Mouse (Mus musculus) frontal cortex, postnatal 14 days (tissue): ENCODE measurements around the gene 4930407I10Rik.

Source experiments
- DNase-seq, 2 experiments: peaks; one replicate each; pipeline ENCODE4 v3.0.0; 2022; ENCODE audit warnings: low spot score in 2 of 2

The 4930407I10Rik gene

GRCm38 (mm10) chr15:82052544-82052943, 6.4 kb upstream of the 4930407I10Rik start:
- DNase-seq = no peak

GRCm38 (mm10) chr15:82063909-82064308, 5.0 kb downstream of the 4930407I10Rik start:
- DNase-seq = no peak

GRCm38 (mm10) chr15:82065511-82065910, 6.6 kb downstream of the 4930407I10Rik start:
- DNase-seq = peak; percentile 31 to 63

- DNase-seq = no peak
These were observed 10.9 kb downstream of the 4930407I10Rik start, which contains the start of gene Mei1 for GRCm38 (mm10) chr15:82069898-82070297. Mei1 (plus strand) TSS chr15:82069996.

- no peak for DNase-seq
These were observed 13.0 kb downstream of the 4930407I10Rik start for GRCm38 (mm10) chr15:82071816-82072469.

- DNase-seq = no peak
These were observed 14.5 kb downstream of the 4930407I10Rik start for GRCm38 (mm10) chr15:82073490-82073889.

GRCm38 (mm10) chr15:82079883-82080282, 20.9 kb downstream of the 4930407I10Rik start:
- no peak for DNase-seq

- peak in 1 of 2 experiments; percentile 17 for DNase-seq
These were observed 22.2 kb downstream of the 4930407I10Rik start for GRCm38 (mm10) chr15:82081161-82081560.

GRCm38 (mm10) chr15:82085606-82086005, 26.7 kb downstream of the 4930407I10Rik start:
- DNase-seq = no peak

GRCm38 (mm10) chr15:82086131-82086530, 27.2 kb downstream of the 4930407I10Rik start:
- no peak for DNase-seq

- no peak for DNase-seq
These were observed 28.3 kb downstream of the 4930407I10Rik start for GRCm38 (mm10) chr15:82087266-82087665.

- DNase-seq = no peak
These were observed 32.1 kb downstream of the 4930407I10Rik start for GRCm38 (mm10) chr15:82091061-82091460.

- DNase-seq = no peak
These were observed 48.1 kb downstream of the 4930407I10Rik start for GRCm38 (mm10) chr15:82106953-82107555.
